Mouse (Mus musculus) hindbrain, embryonic 15.5 days (tissue): Measurements from ENCODE around the gene Dnah10. TPM values are rescaled to one million over a fixed set of nuclear protein-coding genes. Genes with fewer than 3 reads are reported as not detected.

Experiments used
- ATAC-seq: fragments of 200-750 bp; cut with Nextera tagmentation; 2 replicates; pipeline ENCODE4 v1.8.0; 2017; ENCODE audit warnings: low read depth, moderate number of reproducible peaks, moderate TSS enrichment; ENCODE audit not compliant: low FRiP score
- H3K27ac ChIP-seq: fragments of 300-500 bp; sonication (generic); replicated peaks from 2 replicates; pipeline ENCODE4 v1.5.1; 2015; ENCODE audit warnings: mild to moderate bottlenecking, inconsistent platforms
- H3K27me3 ChIP-seq: fragments of 300-500 bp; sonication (generic); 2 replicates; pipeline ENCODE4 v1.6.1; 2015; ENCODE audit warnings: control low read depth, inconsistent platforms
- H3K36me3 ChIP-seq: fragments of 300-500 bp; sonication (generic); 2 replicates; pipeline ENCODE4 v1.6.1; 2015; ENCODE audit warnings: control low read depth, inconsistent platforms
- H3K4me1 ChIP-seq: fragments of 300-500 bp; sonication (generic); replicated peaks from 2 replicates; pipeline ENCODE4 v1.6.1; 2015; ENCODE audit warnings: control low read depth, inconsistent platforms
- H3K4me2 ChIP-seq: fragments of 300-500 bp; sonication (generic); 2 replicates; pipeline ENCODE4 v1.6.1; 2015; ENCODE audit warnings: moderate library complexity, mild to moderate bottlenecking, inconsistent platforms
- H3K4me3 ChIP-seq: fragments of 300-500 bp; sonication (generic); 2 replicates; pipeline ENCODE4 v1.5.1; 2015; ENCODE audit warnings: mild to moderate bottlenecking, inconsistent platforms
- H3K9ac ChIP-seq: fragments of 300-500 bp; sonication (generic); 2 replicates; pipeline ENCODE4 v1.6.1; 2015; ENCODE audit warnings: inconsistent platforms
- H3K9me3 ChIP-seq: fragments of 300-500 bp; sonication (generic); 2 replicates; pipeline ENCODE4 v1.6.1; 2016; ENCODE audit warnings: control low read depth, inconsistent platforms
- WGBS: fragments of 180-500 bp; shearing (Covaris S2); methylation state at CpG from one replicate; pipeline ENCODE4 v1.1.7; 2015; 5-methylcytosine and 5-hydroxymethylcytosine counted together
- polyA plus RNA-seq: library from polyadenylated mRNA; unstranded; fragments of >200 nt; fragmentation: Nextera tagmentation; extraction: Ambion mirVana; gene quantifications from 2 replicates; pipeline ENCODE4 v1.2.1, GENCODE M21; 2015

Dnah10 gene
- polyA plus RNA-seq, 1 experiment from 2014 or later: 0.14 TPM

DNA sequence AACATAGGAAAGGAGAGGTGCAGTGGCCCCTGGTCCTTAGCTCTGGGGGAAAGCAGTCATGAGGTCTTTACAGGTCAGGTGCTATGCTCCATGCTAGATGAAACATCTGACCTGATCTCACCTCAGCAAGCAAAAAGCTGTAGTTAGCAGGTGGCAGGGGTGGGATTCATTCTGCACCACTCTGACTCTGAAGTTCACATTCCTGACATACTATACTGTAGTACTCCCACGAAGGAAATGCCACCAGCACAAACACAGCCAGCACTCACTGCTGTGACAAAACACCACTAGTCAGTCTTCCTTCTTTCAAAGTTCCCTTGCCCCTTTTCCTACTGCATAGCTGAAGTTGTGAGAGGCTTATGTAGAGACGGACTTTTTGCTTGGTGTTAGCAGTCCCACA, 127.4 kb downstream of the Dnah10 start:
- Histone ChIP-seq H3K9ac (no peak overlapping the region), H3K9me3 (no peaks in the 10 kb centered on the region), H3K4me3 (no peak overlapping the region), H3K27ac (no peak overlapping the region), H3K36me3 (no peaks in the 10 kb centered on the region), H3K4me1 (no peaks in the 10 kb centered on the region), H3K4me2 (no peak overlapping the region), H3K27me3 (no peaks in the 10 kb centered on the region)
- no peak for ATAC-seq
- 45% methylated on average over 2 of the region's 2 CpGs for WGBS

DNA sequence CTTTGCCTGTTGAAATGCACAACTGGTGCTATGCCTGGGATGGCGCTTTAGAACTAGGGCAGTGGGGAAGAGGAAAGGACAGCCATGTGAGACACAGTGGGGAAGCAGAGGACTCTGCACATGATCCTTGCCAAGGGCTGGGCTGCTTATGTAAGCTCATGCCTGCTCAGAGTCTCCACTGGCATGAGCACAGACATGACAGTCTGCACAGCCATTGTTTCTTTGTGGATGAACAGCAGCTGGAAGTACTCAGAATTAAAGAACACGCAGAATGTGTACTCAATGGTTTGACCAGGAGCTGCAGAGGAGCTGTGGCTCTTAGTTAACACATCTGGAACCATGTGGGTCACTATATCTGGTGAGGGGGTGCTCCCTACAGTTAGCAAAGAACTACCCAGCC, 128.2 kb downstream of the Dnah10 start:
- Histone ChIP-seq H3K27ac (no peak overlapping the region), H3K4me1 (no peaks in the 10 kb centered on the region)
- 88% methylated on average over 2 of the region's 2 CpGs for WGBS

DNA sequence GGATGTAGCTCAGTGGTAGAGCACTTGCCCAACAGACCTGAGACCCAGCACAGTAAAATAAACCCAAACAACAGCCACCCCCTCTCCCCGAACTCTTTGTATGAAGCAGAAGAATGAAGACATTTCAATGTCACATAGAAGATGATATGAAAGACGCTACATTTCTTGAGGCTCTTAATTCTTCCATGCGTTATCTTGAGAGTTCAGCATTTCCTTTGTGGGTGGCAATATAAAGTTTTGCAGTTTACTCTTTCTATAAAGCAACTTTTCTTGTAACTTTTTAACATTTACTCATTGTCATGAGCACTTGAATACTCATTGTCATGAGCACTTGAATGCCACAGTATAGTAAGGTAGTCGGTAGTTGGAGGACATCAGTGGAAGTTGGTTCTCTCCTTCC, 129.3 kb downstream of the Dnah10 start:
- H3K9me3 ChIP-seq: no peaks in the 10 kb centered on the region
- H3K27me3 ChIP-seq: no peaks in the 10 kb centered on the region
- ATAC-seq: no peak
- H3K9ac ChIP-seq: no peak overlapping the region
- 93% methylated on average over 4 of the region's 4 CpGs for WGBS
- no peak overlapping the region for H3K4me3 ChIP-seq
- H3K27ac ChIP-seq: no peak overlapping the region
- no peak overlapping the region for H3K4me2 ChIP-seq
- peaks cover 4% of the 10 kb centered on the region; the same call in 1 of the 2 replicates for H3K4me1 ChIP-seq
- no peaks in the 10 kb centered on the region for H3K36me3 ChIP-seq

More for the DNA sequence above, 128.2 kb downstream of the Dnah10 start:
- Histone ChIP-seq H3K4me2 (no peak overlapping the region), H3K9ac (no peak overlapping the region), H3K9me3 (no peaks in the 10 kb centered on the region), H3K27me3 (no peaks in the 10 kb centered on the region), H3K4me3 (no peak overlapping the region), H3K36me3 (no peaks in the 10 kb centered on the region)
- no peak for ATAC-seq

DNA sequence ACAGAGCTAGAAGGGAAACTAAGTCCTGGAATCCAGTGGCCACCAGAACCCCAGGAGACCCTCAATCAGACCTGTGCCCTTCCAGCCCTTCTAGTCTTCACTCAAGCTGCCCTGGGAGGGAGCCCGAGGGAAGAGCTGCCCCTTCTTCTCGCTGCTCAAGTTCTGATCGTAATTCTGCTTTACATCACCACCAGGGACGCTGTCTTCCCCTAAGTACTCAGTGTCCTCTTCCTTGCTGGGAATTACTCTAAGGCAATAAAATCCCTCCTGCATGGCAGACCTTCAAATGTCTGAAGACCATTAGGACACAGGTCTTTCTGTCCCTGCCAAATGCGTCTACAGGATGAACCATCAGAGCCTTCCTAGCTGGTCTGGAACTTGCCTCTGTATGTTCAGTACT, 135.1 kb downstream of the Dnah10 start:
- ATAC-seq: no peak
- H3K4me3 ChIP-seq: peak overlapping the region; percentile 4; the same call in 1 of the 2 replicates
- peak overlapping the region; percentile 87 for H3K4me2 ChIP-seq
- WGBS: 13% methylated on average over 5 of the region's 5 CpGs
- H3K27me3 ChIP-seq: no peaks in the 10 kb centered on the region
- no peaks in the 10 kb centered on the region for H3K36me3 ChIP-seq
- no peak overlapping the region for H3K9ac ChIP-seq
- H3K9me3 ChIP-seq: no peaks in the 10 kb centered on the region
- H3K27ac ChIP-seq: no peak overlapping the region
- peaks cover 44% of the 10 kb centered on the region for H3K4me1 ChIP-seq

DNA sequence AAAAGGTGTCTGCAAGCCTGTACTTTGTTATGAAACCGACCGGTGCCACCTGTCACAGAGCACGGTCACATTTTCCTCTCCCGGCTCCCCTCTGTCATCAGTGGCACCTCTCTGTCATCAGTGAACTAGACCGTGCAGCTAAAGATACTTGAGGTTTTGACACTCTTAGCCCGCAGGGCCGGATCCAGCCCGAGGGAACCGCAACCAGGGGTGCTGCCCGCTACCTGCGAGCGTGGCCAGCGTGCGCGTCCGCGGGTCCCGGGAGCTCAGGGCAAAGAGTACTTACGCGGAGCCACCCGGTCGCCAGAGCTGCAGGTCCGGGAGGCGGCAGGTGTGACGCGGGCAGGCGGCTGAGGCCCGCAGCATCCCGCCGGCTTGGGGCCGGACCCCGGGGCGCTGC, 136.6 kb downstream of the Dnah10 start:
- Histone ChIP-seq H3K27ac (peak overlapping the region; percentile 96), H3K9me3 (no peaks in the 10 kb centered on the region), H3K36me3 (no peaks in the 10 kb centered on the region), H3K27me3 (no peaks in the 10 kb centered on the region), H3K4me1 (peaks cover 45% of the 10 kb centered on the region), H3K4me3 (peak overlapping the region; percentile 89), H3K9ac (peak overlapping the region; percentile 63), H3K4me2 (peak overlapping the region; percentile 87)
- under 1% methylated on average over 33 of the region's 33 CpGs for WGBS
- ATAC-seq: 0 out of 2 replicates have a peak, but pooled peaks have one; percentile 1

DNA sequence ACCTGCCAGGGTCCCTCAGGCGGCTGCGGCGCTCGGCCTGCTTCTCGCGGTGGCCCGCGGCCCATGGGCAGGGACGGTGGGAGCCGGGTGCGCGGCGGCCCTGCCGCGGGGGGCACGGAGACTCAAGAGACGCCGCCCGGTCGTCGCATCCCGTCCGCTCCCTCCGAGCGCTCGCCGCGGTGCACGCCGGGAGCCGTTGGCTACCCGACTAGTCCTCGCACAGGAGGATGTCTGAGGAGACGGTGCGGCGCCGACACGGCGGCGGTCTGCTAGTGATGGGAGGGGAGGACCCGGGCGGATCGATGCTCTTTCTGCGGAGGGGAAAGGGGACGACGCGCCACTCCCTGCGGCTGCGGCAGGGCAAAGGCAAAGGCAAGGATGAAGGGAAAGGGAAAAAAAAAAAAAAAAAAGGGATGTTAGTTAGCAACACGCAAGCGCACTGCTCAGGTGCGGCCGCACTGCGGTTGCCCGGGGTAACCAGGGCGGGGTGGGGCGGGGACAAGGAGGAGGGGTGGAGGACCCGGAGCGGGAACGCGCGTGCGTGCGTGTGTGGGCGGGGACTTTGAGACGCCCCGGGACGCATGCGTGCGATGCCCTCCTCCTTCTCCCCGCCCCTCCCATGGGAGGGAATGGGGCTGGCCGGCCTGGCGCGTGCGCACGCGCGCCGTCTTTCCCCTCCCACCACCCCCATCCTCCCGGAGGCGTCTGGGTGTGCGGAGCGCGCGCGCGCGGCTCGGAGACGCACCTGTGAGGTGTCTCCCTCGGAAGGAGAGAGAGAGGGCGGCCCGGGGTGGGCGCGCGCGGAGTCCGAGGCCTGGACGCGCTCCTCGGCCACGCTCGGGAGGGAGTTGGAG, 137.4 kb downstream of the Dnah10 start, which contains the start of the genes Ccdc92 and Zfp664:
Gene Ccdc92, minus strand, starts transcription at position 412 of the 854 bp plus-strand sequence.
Gene Zfp664, plus strand, starts transcription at position 679 of the 854 bp plus-strand sequence.
- peak within 1 kb of the TSS; percentile 87 for H3K4me2 ChIP-seq
- peak within 1 kb of the TSS; percentile 92 for H3K9ac ChIP-seq
- ATAC-seq: peak; percentile 94
- H3K27ac ChIP-seq: peak within 1 kb of the TSS; percentile 96
- under 1% methylated on average over 88 of the region's 103 CpGs for WGBS
- H3K4me1 ChIP-seq: peaks cover 50% of the 10 kb centered on the region
- H3K4me3 ChIP-seq: peak within 1 kb of the TSS; percentile 89
- H3K9me3 ChIP-seq: no peaks in the 10 kb centered on the region
- H3K27me3 ChIP-seq: no peaks in the 10 kb centered on the region
- no peaks in the 10 kb centered on the region for H3K36me3 ChIP-seq

DNA sequence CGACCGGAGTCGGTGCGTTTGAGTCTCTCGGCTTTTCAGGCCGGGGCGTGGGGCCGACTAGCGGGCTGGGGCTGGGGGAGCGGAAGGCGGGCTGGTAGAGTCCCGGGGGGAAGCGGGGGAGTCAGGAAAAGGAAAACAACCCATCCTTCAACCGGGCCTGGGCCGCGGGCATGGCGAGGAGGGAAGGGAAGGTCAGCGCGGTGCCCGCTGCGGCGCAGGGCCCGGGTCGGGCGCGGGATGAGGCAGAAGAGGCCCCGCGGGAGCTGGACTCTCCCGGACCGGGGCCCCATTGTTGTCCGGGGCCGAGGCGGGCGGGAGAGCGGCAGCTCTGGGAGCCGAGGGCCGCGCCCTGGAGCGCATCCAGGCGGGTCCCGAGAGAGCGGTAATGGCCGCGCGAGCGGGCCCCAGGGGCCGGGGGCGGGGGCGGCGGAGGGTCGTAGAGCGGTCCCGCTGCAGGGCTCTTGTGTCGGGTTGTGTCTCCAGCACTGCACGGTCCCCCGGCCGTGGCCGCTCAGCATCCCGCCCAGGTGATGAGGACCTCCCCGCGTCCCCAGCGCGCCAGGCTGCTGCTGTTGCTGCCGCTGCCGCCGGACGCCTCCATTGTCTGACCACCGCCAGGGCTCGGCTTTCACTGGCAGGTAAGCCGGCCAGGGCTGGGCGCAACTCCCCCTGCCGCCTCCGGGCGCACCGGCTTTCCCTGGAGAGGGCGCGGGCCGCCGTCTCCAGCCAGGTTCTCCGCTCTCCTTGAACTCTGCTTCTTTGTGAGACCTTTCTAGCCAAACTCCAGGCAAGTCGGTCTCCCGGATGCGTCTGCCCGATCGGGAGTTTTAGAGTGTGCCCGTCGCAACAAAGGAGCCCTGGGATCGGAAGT, 138.2 kb downstream of the Dnah10 start:
- Histone ChIP-seq H3K9ac (peak overlapping the region; percentile 92), H3K4me2 (peak overlapping the region; percentile 87), H3K4me3 (peak overlapping the region; percentile 89), H3K27ac (peak overlapping the region; percentile 92), H3K36me3 (no peaks in the 10 kb centered on the region), H3K9me3 (no peaks in the 10 kb centered on the region), H3K4me1 (peaks cover 58% of the 10 kb centered on the region), H3K27me3 (no peaks in the 10 kb centered on the region)
- ATAC-seq: peak; percentile 10; the same call in 1 of the 2 replicates
- WGBS: under 1% methylated on average over 68 of the region's 88 CpGs

DNA sequence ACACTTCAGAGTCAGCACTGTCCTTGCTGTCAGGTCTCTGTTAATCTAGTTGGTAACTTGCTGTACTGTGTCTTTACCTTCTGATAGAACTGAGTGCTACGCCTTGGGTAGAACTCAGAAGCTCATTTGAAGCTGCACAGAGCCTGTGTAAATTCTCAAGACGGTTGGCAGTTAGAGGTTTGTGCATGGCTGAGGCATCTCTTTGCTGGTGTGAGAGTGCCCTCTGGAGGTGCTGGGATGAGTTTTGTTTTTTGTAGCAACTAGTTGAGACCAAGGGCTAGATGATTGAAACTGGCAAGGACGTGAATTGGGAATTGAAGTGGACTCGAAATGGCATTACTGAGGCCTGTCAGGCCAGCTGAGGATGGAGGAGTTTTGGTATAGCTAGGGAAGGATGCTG, 144.1 kb downstream of the Dnah10 start:
- ATAC-seq: no peak

DNA sequence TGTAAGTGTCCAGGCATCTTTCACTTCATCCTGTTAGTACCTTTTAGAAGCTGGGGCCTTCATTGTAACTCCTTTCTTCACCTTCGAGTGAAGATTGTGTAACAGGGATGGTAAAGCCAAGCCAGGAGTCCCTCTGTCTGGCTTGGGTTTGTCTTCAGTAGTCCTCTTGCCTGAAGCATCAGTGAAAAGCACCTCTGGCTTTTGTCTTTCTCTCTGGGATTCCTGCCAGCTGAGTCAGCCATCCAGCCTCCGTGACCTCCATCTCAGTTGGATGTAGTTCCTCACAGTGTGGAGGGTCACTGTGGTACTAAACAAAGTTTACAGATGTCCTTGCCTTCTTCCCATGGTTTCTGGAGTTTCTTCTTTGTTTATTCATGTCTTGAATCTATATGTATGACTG, 147.1 kb downstream of the Dnah10 start:
- WGBS: 62% methylated on average over 2 of the region's 2 CpGs
- H3K9me3 ChIP-seq: no peaks in the 10 kb centered on the region
- no peak overlapping the region for H3K9ac ChIP-seq
- peaks cover 5% of the 10 kb centered on the region; the same call in 1 of the 2 replicates for H3K36me3 ChIP-seq
- ATAC-seq: no peak
- H3K27ac ChIP-seq: no peak overlapping the region
- H3K4me2 ChIP-seq: no peak overlapping the region
- no peaks in the 10 kb centered on the region for H3K27me3 ChIP-seq
- H3K4me3 ChIP-seq: no peak overlapping the region
- H3K4me1 ChIP-seq: peaks cover 53% of the 10 kb centered on the region

More for the DNA sequence above, 144.1 kb downstream of the Dnah10 start:
- Histone ChIP-seq H3K27ac (no peak overlapping the region), H3K36me3 (no peaks in the 10 kb centered on the region), H3K4me3 (no peak overlapping the region), H3K9ac (no peak overlapping the region), H3K9me3 (no peaks in the 10 kb centered on the region), H3K27me3 (no peaks in the 10 kb centered on the region), H3K4me2 (no peak overlapping the region), H3K4me1 (peaks cover 65% of the 10 kb centered on the region)
- WGBS: 29% methylated on average over 4 of the region's 4 CpGs

DNA sequence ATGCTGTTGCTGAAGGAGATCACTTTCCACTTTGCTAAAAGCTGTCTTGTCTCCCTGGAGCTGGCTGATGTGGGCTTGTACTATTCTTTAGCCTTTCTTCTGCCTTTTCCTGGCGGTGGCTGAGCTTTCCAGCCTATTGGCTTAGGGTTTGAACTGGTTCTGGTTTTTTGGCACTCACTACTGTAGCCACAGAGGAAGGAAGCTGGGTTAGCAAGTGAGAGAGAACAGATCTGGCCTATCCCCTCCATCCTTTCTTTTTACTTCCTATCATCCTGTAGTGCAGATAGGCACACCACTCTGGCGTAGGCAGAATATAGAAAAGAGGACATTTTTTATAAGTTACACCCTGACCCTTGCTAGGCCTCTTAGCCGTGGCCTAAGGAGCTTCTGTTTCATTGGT, 148.2 kb downstream of the Dnah10 start:
- peaks cover 5% of the 10 kb centered on the region; the same call in 1 of the 2 replicates for H3K36me3 ChIP-seq
- H3K9ac ChIP-seq: no peak overlapping the region
- no peak overlapping the region for H3K4me2 ChIP-seq
- ATAC-seq: no peak
- no peaks in the 10 kb centered on the region for H3K27me3 ChIP-seq
- no peak overlapping the region for H3K4me3 ChIP-seq
- peaks cover 47% of the 10 kb centered on the region for H3K4me1 ChIP-seq
- no peaks in the 10 kb centered on the region for H3K9me3 ChIP-seq
- 85% methylated on average over 3 of the region's 3 CpGs for WGBS
- no peak overlapping the region for H3K27ac ChIP-seq

DNA sequence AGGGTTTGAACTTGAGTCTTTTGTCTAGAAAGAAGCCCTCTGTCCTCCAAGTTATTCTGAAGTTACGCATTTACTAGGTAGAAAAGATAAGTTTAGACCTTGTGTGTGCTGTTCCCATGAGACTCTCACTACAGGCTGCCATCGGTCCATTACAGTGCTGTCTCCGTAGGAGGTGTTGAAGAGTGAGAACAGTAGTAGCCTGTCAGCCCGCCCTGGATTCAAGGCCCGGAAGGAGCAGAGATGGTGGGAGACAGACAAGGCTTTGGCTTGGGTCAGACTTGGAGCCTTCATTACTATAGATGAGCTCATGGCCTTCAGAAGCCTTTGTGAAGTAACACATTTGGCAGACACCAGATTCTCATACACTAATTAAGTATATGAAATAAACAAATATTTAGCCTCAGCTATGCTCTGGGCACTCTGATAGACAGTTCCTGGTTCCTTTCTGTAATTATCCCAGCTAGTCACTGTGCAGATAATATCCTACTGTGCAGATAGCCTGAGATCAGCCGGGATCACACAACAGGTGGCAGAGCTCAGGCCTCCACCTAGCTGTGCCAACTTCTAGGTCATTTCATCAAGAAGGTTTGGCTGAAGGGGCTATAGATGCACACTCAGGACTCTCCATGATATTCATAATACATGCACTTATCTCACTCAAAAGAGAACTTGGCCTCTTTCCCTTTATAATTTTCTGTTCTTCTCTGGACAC, 149.2 kb downstream of the Dnah10 start:
- Histone ChIP-seq H3K9me3 (no peaks in the 10 kb centered on the region), H3K4me2 (no peak overlapping the region), H3K36me3 (peaks cover 5% of the 10 kb centered on the region; the same call in 1 of the 2 replicates), H3K9ac (no peak overlapping the region), H3K4me3 (no peak overlapping the region), H3K4me1 (peaks cover 42% of the 10 kb centered on the region), H3K27me3 (no peaks in the 10 kb centered on the region), H3K27ac (no peak overlapping the region)
- no peak for ATAC-seq
- WGBS: 85% methylated on average over 6 of the region's 6 CpGs
